Mouse (Mus musculus): ENCODE measurements around the gene Katnbl1. TPM values are rescaled to one million over a fixed set of nuclear protein-coding genes. Genes with fewer than 3 reads are reported as not detected.

The Katnbl1 gene
- 50.3 and 50.7 TPM in 2 replicates for polyA plus RNA-seq (2014; fragmentation: Nextera tagmentation; extraction: Ambion mirVana)

- no peaks in the 10 kb centered on the region for H3K36me3 ChIP-seq (ENCODE audit: control insufficient read depth, insufficient read depth, low read length)
- H3K4me2 ChIP-seq (ENCODE audit: low read depth, severe bottlenecking) = peak within 1 kb of the TSS; percentile 47
- H3K9me3 ChIP-seq (ENCODE audit: control insufficient read depth, low read length) = no peaks in the 10 kb centered on the region
- H3K27me3 ChIP-seq (ENCODE audit: control insufficient read depth, insufficient read depth, low read length) = no peaks in the 10 kb centered on the region
- ATAC-seq (ENCODE audit: insufficient number of reproducible peaks, low FRiP score, low TSS enrichment, low read depth) (peak; percentile 99), DNase-seq (ENCODE audit: low spot score) (peak; percentile 96)
- peak within 1 kb of the TSS; percentile 94 for H3K9ac ChIP-seq (ENCODE audit: low read length)
- under 1% methylated on average over 64 of the region's 72 CpGs for WGBS
- H3K27ac ChIP-seq (replicated peaks; ENCODE audit: low read depth, low read length) = peak within 1 kb of the TSS; percentile 56
- H3K4me3 ChIP-seq (ENCODE audit: low read depth, low read length) = peak within 1 kb of the TSS; percentile 85
- H3K4me1 ChIP-seq (ENCODE audit: control insufficient read depth, insufficient read depth, low read length) = peaks cover 3% of the 10 kb centered on the region; the same call in 1 of the 2 replicates
Observed at GRCm38 (mm10) chr2:112378973-112379898, at the start of gene Katnbl1. Gene Katnbl1 (plus strand): TSS chr2:112379211.

- 79% methylated on average over 4 of the region's 4 CpGs for WGBS
- Histone ChIP-seq H3K9me3 (ENCODE audit: control insufficient read depth, low read length) (no peaks in the 10 kb centered on the region), H3K4me2 (ENCODE audit: low read depth, severe bottlenecking) (no peak overlapping the region), H3K9ac (ENCODE audit: low read length) (no peak overlapping the region), H3K36me3 (ENCODE audit: control insufficient read depth, insufficient read depth, low read length) (no peaks in the 10 kb centered on the region), H3K27me3 (ENCODE audit: control insufficient read depth, insufficient read depth, low read length) (no peaks in the 10 kb centered on the region), H3K4me1 (ENCODE audit: control insufficient read depth, insufficient read depth, low read length) (no peaks in the 10 kb centered on the region), H3K27ac (replicated peaks; ENCODE audit: low read depth, low read length) (no peak overlapping the region), H3K4me3 (ENCODE audit: low read depth, low read length) (no peak overlapping the region)
- DNase-seq (ENCODE audit: low spot score) = no peak
- no peak for ATAC-seq (ENCODE audit: insufficient number of reproducible peaks, low FRiP score, low TSS enrichment, low read depth)
Observed at GRCm38 (mm10) chr2:112332051-112332898, 46.7 kb upstream of the Katnbl1 start.

- WGBS = 96% methylated on average over 6 of the region's 6 CpGs
- ATAC-seq (ENCODE audit: insufficient number of reproducible peaks, low FRiP score, low TSS enrichment, low read depth) = no peak
Observed at GRCm38 (mm10) chr2:112337211-112337610, 41.8 kb upstream of the Katnbl1 start.

GRCm38 (mm10) chr2:112339736-112340135 is 39.3 kb upstream of the Katnbl1 start:
- ATAC-seq (ENCODE audit: insufficient number of reproducible peaks, low FRiP score, low TSS enrichment, low read depth) (no peak), DNase-seq (ENCODE audit: low spot score) (no peak)
- Histone ChIP-seq H3K9ac (ENCODE audit: low read length) (no peak overlapping the region), H3K4me1 (ENCODE audit: control insufficient read depth, insufficient read depth, low read length) (no peaks in the 10 kb centered on the region), H3K9me3 (ENCODE audit: control insufficient read depth, low read length) (no peaks in the 10 kb centered on the region), H3K27me3 (ENCODE audit: control insufficient read depth, insufficient read depth, low read length) (no peaks in the 10 kb centered on the region), H3K4me3 (ENCODE audit: low read depth, low read length) (no peak overlapping the region), H3K36me3 (ENCODE audit: control insufficient read depth, insufficient read depth, low read length) (no peaks in the 10 kb centered on the region), H3K27ac (replicated peaks; ENCODE audit: low read depth, low read length) (no peak overlapping the region), H3K4me2 (ENCODE audit: low read depth, severe bottlenecking) (no peak overlapping the region)
- 90% methylated on average over 2 of the region's 2 CpGs for WGBS

More at GRCm38 (mm10) chr2:112337211-112337610, 41.8 kb upstream of the Katnbl1 start:
- Histone ChIP-seq H3K4me1 (ENCODE audit: control insufficient read depth, insufficient read depth, low read length) (no peaks in the 10 kb centered on the region), H3K27me3 (ENCODE audit: control insufficient read depth, insufficient read depth, low read length) (no peaks in the 10 kb centered on the region), H3K9ac (ENCODE audit: low read length) (no peak overlapping the region), H3K9me3 (ENCODE audit: control insufficient read depth, low read length) (no peaks in the 10 kb centered on the region), H3K27ac (replicated peaks; ENCODE audit: low read depth, low read length) (no peak overlapping the region), H3K4me3 (ENCODE audit: low read depth, low read length) (no peak overlapping the region), H3K36me3 (ENCODE audit: control insufficient read depth, insufficient read depth, low read length) (no peaks in the 10 kb centered on the region), H3K4me2 (ENCODE audit: low read depth, severe bottlenecking) (no peak overlapping the region)
- no peak for DNase-seq (ENCODE audit: low spot score)

- WGBS = 74% methylated on average over 3 of the region's 3 CpGs
- no peak for DNase-seq (ENCODE audit: low spot score)
- H3K9me3 ChIP-seq (ENCODE audit: control insufficient read depth, low read length) = no peaks in the 10 kb centered on the region
- no peak overlapping the region for H3K4me3 ChIP-seq (ENCODE audit: low read depth, low read length)
- no peaks in the 10 kb centered on the region for H3K4me1 ChIP-seq (ENCODE audit: control insufficient read depth, insufficient read depth, low read length)
- no peak overlapping the region for H3K4me2 ChIP-seq (ENCODE audit: low read depth, severe bottlenecking)
- no peak overlapping the region for H3K9ac ChIP-seq (ENCODE audit: low read length)
- no peaks in the 10 kb centered on the region for H3K27me3 ChIP-seq (ENCODE audit: control insufficient read depth, insufficient read depth, low read length)
- no peaks in the 10 kb centered on the region for H3K36me3 ChIP-seq (ENCODE audit: control insufficient read depth, insufficient read depth, low read length)
- no peak for ATAC-seq (ENCODE audit: insufficient number of reproducible peaks, low FRiP score, low TSS enrichment, low read depth)
- H3K27ac ChIP-seq (replicated peaks; ENCODE audit: low read depth, low read length) = no peak overlapping the region
Observed at GRCm38 (mm10) chr2:112341117-112341516, 37.9 kb upstream of the Katnbl1 start.

DNA sequence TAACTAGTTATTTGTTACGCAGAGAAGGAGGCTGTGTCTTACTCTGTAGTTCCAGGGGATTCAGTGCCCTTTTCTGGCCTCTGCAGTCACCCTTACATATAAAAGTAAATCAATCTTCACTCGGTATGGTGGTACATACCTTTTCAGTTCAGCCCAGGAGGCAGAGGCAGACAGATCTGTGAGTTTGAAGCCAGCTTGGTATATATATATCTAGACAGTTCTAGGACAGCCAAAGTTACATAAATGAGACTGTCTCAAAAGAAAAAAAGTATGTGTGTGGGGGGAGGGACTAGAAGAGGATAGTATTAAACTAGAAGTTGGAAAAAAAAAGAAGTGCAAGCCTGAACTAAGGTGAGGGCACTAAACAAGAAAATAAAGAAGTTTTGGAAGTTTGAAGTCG is 30.8 kb upstream of the Katnbl1 start:
- Histone ChIP-seq H3K36me3 (ENCODE audit: control insufficient read depth, insufficient read depth, low read length) (no peaks in the 10 kb centered on the region; the same call in 1 of the 2 replicates), H3K9ac (ENCODE audit: low read length) (no peak overlapping the region), H3K9me3 (ENCODE audit: control insufficient read depth, low read length) (no peaks in the 10 kb centered on the region), H3K4me1 (ENCODE audit: control insufficient read depth, insufficient read depth, low read length) (no peaks in the 10 kb centered on the region), H3K4me3 (ENCODE audit: low read depth, low read length) (no peak overlapping the region), H3K27me3 (ENCODE audit: control insufficient read depth, insufficient read depth, low read length) (no peaks in the 10 kb centered on the region), H3K27ac (replicated peaks; ENCODE audit: low read depth, low read length) (no peak overlapping the region), H3K4me2 (ENCODE audit: low read depth, severe bottlenecking) (no peak overlapping the region)
- ATAC-seq (ENCODE audit: insufficient number of reproducible peaks, low FRiP score, low TSS enrichment, low read depth) = no peak
- no peak for DNase-seq (ENCODE audit: low spot score)
- WGBS = 91% methylated on average over 3 of the region's 3 CpGs

DNA sequence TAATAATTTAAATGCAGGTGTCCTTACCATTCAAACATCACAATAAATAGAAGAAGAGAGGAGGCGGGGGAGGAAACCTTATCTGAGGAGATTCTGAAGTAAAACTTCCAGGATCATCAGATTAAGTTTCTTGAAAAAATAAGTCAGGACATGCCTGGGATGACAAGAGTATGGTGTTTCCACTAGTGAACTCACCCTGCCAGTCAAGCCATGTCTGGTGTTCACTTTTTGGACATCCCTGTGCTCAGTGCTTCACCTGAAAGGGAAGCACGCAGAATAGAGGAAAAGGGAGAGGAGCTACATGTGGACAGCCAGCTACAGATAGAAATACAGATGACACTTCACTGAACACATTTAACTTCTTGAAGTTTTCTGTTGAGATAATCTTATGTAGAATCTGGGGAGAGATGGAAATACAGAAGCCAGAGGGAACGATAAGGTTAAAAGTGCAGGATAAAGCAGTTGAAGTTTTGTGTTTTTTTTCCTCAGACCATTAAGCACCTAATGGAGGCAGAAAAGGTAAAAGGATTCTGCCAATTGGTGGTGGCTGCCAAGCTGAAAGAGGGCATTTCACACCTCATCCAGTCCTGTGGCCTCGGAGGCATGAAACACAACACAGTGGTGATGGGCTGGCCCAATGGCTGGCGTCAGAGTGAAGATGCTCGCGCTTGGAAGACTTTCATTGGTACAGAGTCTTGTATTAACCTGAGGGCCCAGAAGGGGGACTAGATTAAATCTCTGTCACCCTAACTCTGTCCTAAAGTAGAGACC is 25.1 kb upstream of the Katnbl1 start:
- H3K9ac ChIP-seq (ENCODE audit: low read length) = no peak overlapping the region
- no peaks in the 10 kb centered on the region for H3K4me1 ChIP-seq (ENCODE audit: control insufficient read depth, insufficient read depth, low read length)
- H3K27ac ChIP-seq (replicated peaks; ENCODE audit: low read depth, low read length) = no peak overlapping the region
- ATAC-seq (ENCODE audit: insufficient number of reproducible peaks, low FRiP score, low TSS enrichment, low read depth) = no peak
- DNase-seq (ENCODE audit: low spot score) = no peak
- H3K4me3 ChIP-seq (ENCODE audit: low read depth, low read length) = no peak overlapping the region
- H3K27me3 ChIP-seq (ENCODE audit: control insufficient read depth, insufficient read depth, low read length) = no peaks in the 10 kb centered on the region
- no peaks in the 10 kb centered on the region; the same call in none of the 2 replicates for H3K36me3 ChIP-seq (ENCODE audit: control insufficient read depth, insufficient read depth, low read length)
- H3K9me3 ChIP-seq (ENCODE audit: control insufficient read depth, low read length) = no peaks in the 10 kb centered on the region
- WGBS = 87% methylated on average over 7 of the region's 7 CpGs
- H3K4me2 ChIP-seq (ENCODE audit: low read depth, severe bottlenecking) = no peak overlapping the region

GRCm38 (mm10) chr2:112359611-112360010 is 19.4 kb upstream of the Katnbl1 start:
- Histone ChIP-seq H3K27ac (replicated peaks; ENCODE audit: low read depth, low read length) (no peak overlapping the region), H3K27me3 (ENCODE audit: control insufficient read depth, insufficient read depth, low read length) (no peaks in the 10 kb centered on the region), H3K36me3 (ENCODE audit: control insufficient read depth, insufficient read depth, low read length) (peaks cover 3% of the 10 kb centered on the region; the same call in 1 of the 2 replicates), H3K9ac (ENCODE audit: low read length) (no peak overlapping the region), H3K4me1 (ENCODE audit: control insufficient read depth, insufficient read depth, low read length) (no peaks in the 10 kb centered on the region), H3K4me3 (ENCODE audit: low read depth, low read length) (no peak overlapping the region), H3K4me2 (ENCODE audit: low read depth, severe bottlenecking) (no peak overlapping the region), H3K9me3 (ENCODE audit: control insufficient read depth, low read length) (no peaks in the 10 kb centered on the region)
- DNase-seq (ENCODE audit: low spot score) (no peak), ATAC-seq (ENCODE audit: insufficient number of reproducible peaks, low FRiP score, low TSS enrichment, low read depth) (no peak)
- 82% methylated on average over 2 of the region's 2 CpGs for WGBS
